Mouse (Mus musculus) WW6 (cell line): ENCODE measurements around the gene Rnf115.
"Not testable (repeated sequence)": the region's sequence is repeated elsewhere in the genome, so short reads cannot be mapped to it uniquely, and the experiment has no call there.

Experiments
- DNase-seq: peaks from one replicate; pipeline ENCODE4 v3.0.0-alpha.2; 2013; ENCODE audit warnings: low read depth, low spot score

Gene Rnf115

GRCm38 (mm10) chr3:96727343-96727827 lies at the start of gene Rnf115, which contains the start of gene Polr3c:
Gene Rnf115 (plus strand): TSS chr3:96727664.
Gene Polr3c (minus strand): TSS chr3:96727628.
- peak; percentile 71 for DNase-seq

DNA sequence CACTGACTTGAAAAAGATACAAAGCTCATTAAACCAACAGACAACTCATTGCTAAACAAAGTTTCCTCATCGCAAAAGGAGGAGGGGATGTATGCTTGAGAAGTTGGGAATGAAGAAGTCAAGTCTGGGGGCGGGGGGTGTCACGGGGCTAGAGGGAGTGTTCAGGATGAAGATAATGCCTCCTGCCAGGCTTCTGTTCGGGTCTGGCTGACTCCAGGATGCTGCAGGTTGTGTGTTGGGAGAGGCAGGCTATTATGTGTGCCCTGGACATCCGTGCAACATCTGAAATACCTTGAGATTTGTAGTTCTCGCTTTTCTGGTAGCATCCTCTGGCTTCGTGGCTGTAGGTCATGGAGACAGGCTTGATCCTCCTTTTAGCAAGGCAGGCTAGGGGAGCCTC lies 49.0 kb upstream of the Rnf115 start:
- no peak for DNase-seq

DNA sequence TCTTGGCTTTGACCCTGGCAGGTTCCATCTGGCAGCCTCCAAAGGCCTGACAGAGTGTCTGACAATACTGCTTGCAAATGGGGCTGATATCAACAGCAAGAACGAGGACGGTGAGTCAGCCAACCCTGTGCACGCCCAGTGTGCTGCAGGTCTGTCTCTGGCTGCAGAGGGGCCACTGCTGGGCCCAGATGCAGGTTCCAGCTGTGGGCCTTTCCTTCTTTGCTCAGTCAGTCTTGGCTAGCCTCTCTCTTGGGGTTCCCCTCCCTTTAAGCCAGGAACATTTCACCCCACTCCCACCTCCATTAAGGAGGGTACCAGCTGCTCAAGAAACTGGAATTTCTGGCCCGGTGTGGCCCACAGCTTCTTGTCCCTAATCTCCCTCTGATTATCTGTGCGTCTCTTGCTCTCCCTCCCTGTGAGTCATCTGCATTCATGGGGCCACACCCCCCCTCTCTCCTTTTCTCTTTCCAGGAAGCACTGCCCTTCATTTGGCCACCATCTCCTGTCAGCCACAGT lies 48.2 kb upstream of the Rnf115 start:
- no peak for DNase-seq

- DNase-seq, result no peak
Measured at GRCm38 (mm10) chr3:96680269-96680956, 47.1 kb upstream of the Rnf115 start.

- DNase-seq, result no peak
Measured at GRCm38 (mm10) chr3:96683496-96683895, 44.0 kb upstream of the Rnf115 start.

- no peak for DNase-seq
Measured at GRCm38 (mm10) chr3:96684151-96684821, 43.2 kb upstream of the Rnf115 start.

- no peak for DNase-seq
Measured at GRCm38 (mm10) chr3:96684822-96685156, 42.7 kb upstream of the Rnf115 start.

GRCm38 (mm10) chr3:96686057-96686456 lies 41.4 kb upstream of the Rnf115 start:
- DNase-seq, result not testable (repeated sequence)

DNA sequence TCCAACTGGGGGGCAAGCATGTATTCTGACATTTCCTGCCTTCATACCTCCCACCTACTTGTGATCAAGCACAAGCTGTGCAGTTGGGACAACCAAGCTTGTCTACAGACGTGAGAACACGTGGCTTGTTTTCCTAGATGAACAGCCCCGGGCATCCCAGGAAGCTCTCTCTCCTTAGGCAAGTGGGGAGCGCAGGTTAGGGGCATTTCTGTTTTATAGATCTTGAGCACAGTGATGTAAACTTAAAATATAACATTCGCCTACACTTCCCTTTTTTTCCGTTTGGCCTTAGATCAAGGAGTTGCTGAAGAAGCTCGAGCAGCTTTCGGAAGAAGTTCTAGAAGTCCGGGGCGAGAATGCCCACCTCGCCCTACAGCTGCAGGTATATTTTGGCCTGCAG lies 38.6 kb upstream of the Rnf115 start:
- DNase-seq, result no peak

- DNase-seq, result no peak
Measured at GRCm38 (mm10) chr3:96690298-96690697, 37.2 kb upstream of the Rnf115 start.

DNA sequence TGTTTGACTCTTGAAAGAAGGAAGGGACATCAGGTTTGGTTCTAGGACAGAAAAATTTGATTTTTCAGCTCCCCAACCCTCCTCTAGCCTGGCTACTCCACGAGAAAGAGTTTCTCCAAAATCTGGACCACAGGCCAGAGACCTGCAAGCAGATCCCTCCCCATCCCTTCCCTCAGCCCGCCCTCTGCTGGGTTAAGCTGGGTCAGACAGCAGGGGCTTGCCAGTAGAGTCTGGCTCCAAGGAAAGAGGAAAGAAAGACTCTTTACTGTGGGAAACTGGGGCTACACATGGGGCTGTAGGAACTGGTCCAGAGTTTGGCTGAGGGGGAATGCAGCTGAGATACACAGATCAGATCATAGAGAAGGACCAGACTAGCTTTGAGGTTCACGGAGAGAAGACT lies 35.0 kb upstream of the Rnf115 start:
- no peak for DNase-seq

GRCm38 (mm10) chr3:96693579-96693978 lies 33.9 kb upstream of the Rnf115 start:
- DNase-seq, result no peak

DNA sequence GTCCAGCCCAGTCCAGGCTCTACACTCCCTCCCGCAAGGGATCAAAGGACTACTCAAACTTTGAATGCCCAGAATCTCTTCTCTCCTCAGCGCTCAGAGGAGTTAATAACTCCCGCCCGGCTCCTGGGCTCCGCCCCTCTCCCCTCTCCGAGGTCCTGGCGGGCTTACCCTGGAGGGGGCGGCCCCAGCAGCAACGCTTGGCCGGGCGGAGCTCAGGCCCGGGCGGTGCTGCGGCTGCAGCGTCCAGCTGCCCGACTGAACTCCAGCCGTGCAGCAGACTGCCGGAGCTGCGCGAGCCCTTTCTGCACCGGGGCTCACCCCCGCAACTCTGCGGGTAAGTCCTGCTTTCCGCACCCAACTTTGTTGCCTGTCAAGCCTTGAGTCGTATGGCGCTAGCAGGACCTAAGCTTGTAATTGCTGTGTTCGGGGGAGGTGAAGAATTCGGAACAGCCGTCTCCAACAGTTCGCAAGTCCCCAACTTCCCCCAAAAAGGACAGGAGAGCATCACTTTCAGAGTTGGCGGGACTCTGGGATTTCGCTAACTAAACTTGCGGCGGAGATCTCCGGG lies 31.2 kb upstream of the Rnf115 start, which contains the start of gene Pias3:
Pias3 (plus strand) TSS at position 187 of the 568 bp plus-strand sequence.
- DNase-seq, result peak; percentile 77

GRCm38 (mm10) chr3:96696766-96697732 lies 30.4 kb upstream of the Rnf115 start:
- DNase-seq, result peak; percentile 83

GRCm38 (mm10) chr3:96698993-96699690 lies 28.3 kb upstream of the Rnf115 start:
- no peak for DNase-seq

- DNase-seq, result no peak
Measured at GRCm38 (mm10) chr3:96700376-96700775, 27.1 kb upstream of the Rnf115 start.

GRCm38 (mm10) chr3:96701003-96701402 lies 26.5 kb upstream of the Rnf115 start:
- DNase-seq, result no peak

- DNase-seq, result no peak
Measured at GRCm38 (mm10) chr3:96704778-96705177, 22.7 kb upstream of the Rnf115 start.

DNA sequence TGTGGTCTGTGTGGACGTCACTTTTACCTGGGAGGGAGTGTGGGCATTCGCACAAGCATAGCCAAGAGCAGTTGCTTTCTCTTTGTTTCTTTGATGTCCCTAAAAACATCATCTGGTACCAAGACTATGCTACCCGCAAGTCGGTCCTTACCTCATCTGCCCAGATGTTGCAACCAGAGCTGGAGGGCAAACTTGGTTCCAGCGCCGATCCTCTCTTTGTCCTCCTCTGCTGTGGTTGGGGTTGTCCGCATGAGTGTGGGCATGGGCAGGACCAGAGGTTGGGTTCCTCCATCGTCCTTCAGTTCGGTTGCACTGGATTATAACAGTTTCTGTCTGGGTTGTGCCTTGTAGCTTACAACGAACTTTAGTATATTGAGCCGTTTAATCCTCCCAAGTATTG lies 21.2 kb upstream of the Rnf115 start:
- no peak for DNase-seq

- no peak for DNase-seq
Measured at GRCm38 (mm10) chr3:96706984-96707383, 20.5 kb upstream of the Rnf115 start.
